Mouse (Mus musculus) liver, embryonic 11.5 days (tissue): Measurements from ENCODE around the gene Col15a1. TPM values are rescaled to one million over a fixed set of nuclear protein-coding genes. Genes with fewer than 3 reads are reported as not detected.

ENCODE experiments used
- ATAC-seq: fragments of 200-750 bp; cut with Nextera tagmentation; replicated peaks from 2 replicates; pipeline ENCODE4 v1.8.0; 2017; ENCODE audit warnings: moderate number of reproducible peaks, mild to moderate bottlenecking, moderate TSS enrichment, moderate library complexity; ENCODE audit not compliant: low FRiP score
- DNase-seq: peaks from one replicate; pipeline ENCODE4 v3.0.0-alpha.2; 2017; ENCODE audit warnings: low spot score
- H3K27ac ChIP-seq: fragments of 300-500 bp; sonication (generic); 2 replicates; pipeline ENCODE4 v1.5.1; 2014; ENCODE audit warnings: mild to moderate bottlenecking, low read depth, low read length, control low read depth
- H3K27me3 ChIP-seq: fragments of 300-500 bp; sonication (generic); replicated peaks from 2 replicates; pipeline ENCODE4 v1.6.1; 2014; ENCODE audit warnings: low read length, mixed read lengths; ENCODE audit not compliant: control insufficient read depth, insufficient read depth
- H3K36me3 ChIP-seq: fragments of 300-500 bp; sonication (generic); 2 replicates; pipeline ENCODE4 v1.6.1; 2014; ENCODE audit warnings: mild to moderate bottlenecking, low read length, moderate library complexity, mixed read lengths; ENCODE audit not compliant: control insufficient read depth, insufficient read depth
- H3K4me1 ChIP-seq: fragments of 300-500 bp; sonication (generic); replicated peaks from 2 replicates; pipeline ENCODE4 v1.6.1; 2014; ENCODE audit warnings: low read length, mixed read lengths; ENCODE audit not compliant: control insufficient read depth, insufficient read depth
- H3K4me2 ChIP-seq: fragments of 300-500 bp; sonication (generic); 2 replicates; pipeline ENCODE4 v1.6.1; 2014; ENCODE audit warnings: mild to moderate bottlenecking, control low read depth, moderate library complexity
- H3K4me3 ChIP-seq: fragments of 300-500 bp; sonication (generic); 2 replicates; pipeline ENCODE4 v1.5.1; 2014; ENCODE audit warnings: low read depth, low read length, control low read depth
- H3K9ac ChIP-seq: fragments of 300-500 bp; sonication (generic); 2 replicates; pipeline ENCODE4 v1.6.1; 2014; ENCODE audit warnings: low read depth, low read length, control low read depth
- H3K9me3 ChIP-seq: fragments of 300-500 bp; sonication (generic); 2 replicates; pipeline ENCODE4 v1.6.1; 2016; ENCODE audit warnings: low read length, inconsistent platforms, mixed read lengths; ENCODE audit not compliant: control insufficient read depth
- WGBS: fragments of 180-500 bp; shearing (Covaris S2); extraction: QIAGEN DNeasy Blood & Tissue Kit; methylation state at CpG from one replicate; pipeline ENCODE4 v1.1.7; 2014; 5-methylcytosine and 5-hydroxymethylcytosine counted together
- polyA plus RNA-seq: library from polyadenylated mRNA; unstranded; fragments of >200 nt; fragmentation: Nextera tagmentation; extraction: Ambion mirVana; gene quantifications from 2 replicates; pipeline ENCODE4 v1.2.1, GENCODE M21; 2014

The Col15a1 gene
- polyA plus RNA-seq, 1 experiment from 2014 or later = 1.2 TPM

GRCm38 (mm10) chr4:47311467-47311866 is 103.5 kb downstream of the Col15a1 start:
- no peaks in the 10 kb centered on the region for H3K9me3 ChIP-seq
- no peak overlapping the region for H3K27ac ChIP-seq
- 74% methylated on average over 6 of the region's 6 CpGs for WGBS
- H3K4me3 ChIP-seq = no peak overlapping the region
- ATAC-seq (no peak), DNase-seq (no peak)
- no peak overlapping the region for H3K9ac ChIP-seq
- no peak overlapping the region for H3K4me2 ChIP-seq
- H3K27me3 ChIP-seq = no peaks in the 10 kb centered on the region
- peaks cover 6% of the 10 kb centered on the region; the same call in 1 of the 2 replicates for H3K4me1 ChIP-seq
- no peaks in the 10 kb centered on the region for H3K36me3 ChIP-seq

GRCm38 (mm10) chr4:47311929-47312328 is 104.0 kb downstream of the Col15a1 start:
- no peak overlapping the region for H3K9ac ChIP-seq
- no peak for ATAC-seq
- 82% methylated on average over 7 of the region's 7 CpGs for WGBS

GRCm38 (mm10) chr4:47312676-47313075 is 104.7 kb downstream of the Col15a1 start:
- ATAC-seq (no peak), DNase-seq (no peak)
- Histone ChIP-seq H3K9ac (no peak overlapping the region), H3K9me3 (no peaks in the 10 kb centered on the region), H3K4me2 (no peak overlapping the region), H3K4me1 (peaks cover 6% of the 10 kb centered on the region; the same call in 1 of the 2 replicates), H3K27me3 (no peaks in the 10 kb centered on the region), H3K36me3 (no peaks in the 10 kb centered on the region), H3K27ac (no peak overlapping the region), H3K4me3 (no peak overlapping the region)
- 90% methylated on average over 14 of the region's 14 CpGs for WGBS

More at GRCm38 (mm10) chr4:47311929-47312328, 104.0 kb downstream of the Col15a1 start:
- H3K4me3 ChIP-seq = no peak overlapping the region
- no peaks in the 10 kb centered on the region for H3K36me3 ChIP-seq
- H3K27ac ChIP-seq = no peak overlapping the region
- H3K4me1 ChIP-seq = peaks cover 6% of the 10 kb centered on the region; the same call in 1 of the 2 replicates
- no peak overlapping the region for H3K4me2 ChIP-seq
- H3K27me3 ChIP-seq = no peaks in the 10 kb centered on the region
- H3K9me3 ChIP-seq = no peaks in the 10 kb centered on the region
- DNase-seq = no peak

GRCm38 (mm10) chr4:47313710-47314410 is 105.9 kb downstream of the Col15a1 start:
- WGBS = 75% methylated on average over 8 of the region's 8 CpGs

GRCm38 (mm10) chr4:47315458-47315857 is 107.5 kb downstream of the Col15a1 start:
- 53% methylated on average over 2 of the region's 2 CpGs for WGBS
- H3K4me1 ChIP-seq = peaks cover 6% of the 10 kb centered on the region
- no peaks in the 10 kb centered on the region for H3K9me3 ChIP-seq
- DNase-seq (no peak), ATAC-seq (no peak)
- H3K27ac ChIP-seq = no peak overlapping the region
- no peaks in the 10 kb centered on the region for H3K36me3 ChIP-seq
- no peak overlapping the region for H3K4me2 ChIP-seq
- H3K4me3 ChIP-seq = no peak overlapping the region
- H3K9ac ChIP-seq = no peak overlapping the region
- no peaks in the 10 kb centered on the region for H3K27me3 ChIP-seq

More at GRCm38 (mm10) chr4:47313710-47314410, 105.9 kb downstream of the Col15a1 start:
- H3K4me3 ChIP-seq = no peak overlapping the region
- H3K27me3 ChIP-seq = no peaks in the 10 kb centered on the region
- no peaks in the 10 kb centered on the region for H3K36me3 ChIP-seq
- H3K9me3 ChIP-seq = no peaks in the 10 kb centered on the region
- no peak overlapping the region for H3K27ac ChIP-seq
- ATAC-seq (no peak), DNase-seq (no peak)
- no peak overlapping the region for H3K4me2 ChIP-seq
- H3K4me1 ChIP-seq = peaks cover 6% of the 10 kb centered on the region; the same call in 1 of the 2 replicates
- H3K9ac ChIP-seq = no peak overlapping the region

- Histone ChIP-seq H3K9ac (no peak overlapping the region), H3K27ac (no peak overlapping the region), H3K4me2 (no peak overlapping the region), H3K9me3 (no peaks in the 10 kb centered on the region), H3K4me3 (no peak overlapping the region), H3K36me3 (no peaks in the 10 kb centered on the region), H3K4me1 (no peaks in the 10 kb centered on the region; the same call in 1 of the 2 replicates), H3K27me3 (no peaks in the 10 kb centered on the region)
- 75% methylated on average over 6 of the region's 6 CpGs for WGBS
- ATAC-seq = no peak
- DNase-seq = no peak
Measured at GRCm38 (mm10) chr4:47316432-47316831, 108.5 kb downstream of the Col15a1 start.

GRCm38 (mm10) chr4:47319561-47320321 is 111.8 kb downstream of the Col15a1 start:
- peak; percentile 61; the same call in 1 of the 2 replicates for ATAC-seq
- peaks cover 7% of the 10 kb centered on the region for H3K4me1 ChIP-seq
- DNase-seq = no peak
- no peak overlapping the region for H3K4me2 ChIP-seq
- H3K36me3 ChIP-seq = no peaks in the 10 kb centered on the region
- 39% methylated on average over 10 of the region's 10 CpGs for WGBS
- no peak overlapping the region for H3K9ac ChIP-seq
- no peak overlapping the region for H3K27ac ChIP-seq
- H3K4me3 ChIP-seq = no peak overlapping the region
- H3K9me3 ChIP-seq = no peaks in the 10 kb centered on the region
- H3K27me3 ChIP-seq = no peaks in the 10 kb centered on the region

GRCm38 (mm10) chr4:47322315-47322714 is 114.4 kb downstream of the Col15a1 start:
- 65% methylated on average over 3 of the region's 3 CpGs for WGBS
- no peak for ATAC-seq

More at GRCm38 (mm10) chr4:47322315-47322714, 114.4 kb downstream of the Col15a1 start:
- H3K9me3 ChIP-seq = no peaks in the 10 kb centered on the region
- no peak overlapping the region for H3K27ac ChIP-seq
- H3K27me3 ChIP-seq = no peaks in the 10 kb centered on the region
- H3K36me3 ChIP-seq = no peaks in the 10 kb centered on the region
- no peak overlapping the region for H3K4me2 ChIP-seq
- DNase-seq = no peak
- no peak overlapping the region for H3K9ac ChIP-seq
- H3K4me3 ChIP-seq = no peak overlapping the region
- H3K4me1 ChIP-seq = peaks cover 7% of the 10 kb centered on the region
